ENCODE assay signal across 13 mouse cellular contexts in the genomic region with DNA sequence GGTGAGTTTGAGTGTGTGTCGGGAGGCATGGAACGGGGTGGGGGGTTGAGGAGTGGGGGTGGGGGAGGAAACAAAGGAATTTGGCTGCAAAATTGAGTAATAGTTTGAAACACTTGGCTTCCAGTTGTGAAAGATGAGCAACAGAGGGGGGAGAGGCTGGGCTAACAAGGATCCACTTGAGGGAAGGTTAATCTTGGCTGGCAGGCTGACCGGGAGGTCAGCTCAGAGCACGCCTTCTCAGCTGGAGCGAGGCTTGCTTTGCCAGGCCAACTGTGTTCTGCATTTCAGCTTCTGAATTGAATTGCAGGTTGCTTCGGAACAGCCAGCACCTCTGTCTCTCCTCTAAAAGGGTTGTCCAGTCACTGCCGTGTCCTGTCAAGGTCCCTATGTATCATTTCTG. TPM values are rescaled to one million over a fixed set of nuclear protein-coding genes. Genes with fewer than 3 reads are reported as not detected.
DNase-seq lines count a peak whose midpoint lies in the region; ATAC-seq and TF ChIP-seq lines count a peak whose summit lies in the region.
"Had no signal": no experiment of that assay in that cellular context is flagged by ENCODE, and none has a peak within 500 bp of the region (broad histone marks: within the 10 kb centered on the region; RNA-seq: fewer than 3 reads in every experiment).

No protein-coding gene starts in this region.

- WGBS in liver, adult 2 months, result 35% methylated on average over 7 of the region's 7 CpGs
- WGBS in liver, embryonic 12.5 days (ENCODE audit: insufficient replicate concordance), result 47% methylated on average over 7 of the region's 7 CpGs
- 42% methylated on average over 7 of the region's 7 CpGs for WGBS in limb, embryonic 14.5 days

- no peaks in the 10 kb centered on the region for H3K36me3 ChIP-seq in liver, adult 2 months (ENCODE audit: control insufficient read depth, insufficient read depth, low read length)
- H3K36me3 ChIP-seq in liver, embryonic 12.5 days, result no peaks in the 10 kb centered on the region
- no peaks in the 10 kb centered on the region for H3K36me3 ChIP-seq in limb, embryonic 14.5 days (ENCODE audit: control insufficient read depth, insufficient read depth, low read length)

- no peak overlapping the region for H3K9ac ChIP-seq in liver, adult 2 months (ENCODE audit: low read depth, low read length)
- H3K9ac ChIP-seq in liver, embryonic 12.5 days, result no peak overlapping the region
- no peak overlapping the region for H3K9ac ChIP-seq in limb, embryonic 14.5 days (ENCODE audit: low read depth, low read length, severe bottlenecking)

- TF ChIP-seq POLR2A in liver, adult 2 months (IDR thresholded peaks at IDR 0.05; ENCODE audit: extremely low read depth, insufficient read depth, low read length), result no peak
- TF ChIP-seq POLR2A in limb, embryonic 14.5 days (IDR thresholded peaks at IDR 0.05; ENCODE audit: borderline replicate concordance, extremely low read depth, insufficient read depth, insufficient read length), result no peak

- H3K4me2 ChIP-seq in liver, embryonic 12.5 days, result no peak overlapping the region
- H3K4me2 ChIP-seq in limb, embryonic 14.5 days (replicated peaks; ENCODE audit: low read depth, low read length, severe bottlenecking), result no peak overlapping the region

- H3K27me3 ChIP-seq in liver, adult 2 months (ENCODE audit: control insufficient read depth, insufficient read depth, low read length), result no peaks in the 10 kb centered on the region; the same call in 1 of the 2 replicates
- H3K27me3 ChIP-seq in liver, embryonic 12.5 days (replicated peaks), result peaks cover 9% of the 10 kb centered on the region
- peaks cover 8% of the 10 kb centered on the region; the same call in 1 of the 2 replicates for H3K27me3 ChIP-seq in limb, embryonic 14.5 days (ENCODE audit: control insufficient read depth, insufficient read depth, low read length)

- H3K79me2 ChIP-seq in liver, adult 2 months (ENCODE audit: control insufficient read depth, insufficient read depth, low read length), result no peaks in the 10 kb centered on the region; the same call in 1 of the 2 replicates

- no peak overlapping the region for H3K4me3 ChIP-seq in liver, adult 2 months (ENCODE audit: insufficient read depth, low read depth, low read length)
- no peak overlapping the region for H3K4me3 ChIP-seq in liver, embryonic 12.5 days
- no peak overlapping the region for H3K4me3 ChIP-seq in limb, embryonic 14.5 days (replicated peaks; ENCODE audit: low read length)

- peak; percentile 13 for DNase-seq in adrenal gland, postnatal 14 days
- no peak for DNase-seq in adrenal gland, postnatal 36 days
- DNase-seq in liver, adult 2 months (ENCODE audit: extremely low read depth, low read depth, low spot score), result peak; percentile 68
- DNase-seq in embryo, embryonic 11 days, result peak; percentile 52
- peak; percentile 24 for DNase-seq in limb, embryonic 14.5 days (ENCODE audit: low spot score)
- no peak for DNase-seq in yolk sac, embryonic 10.5 days (ENCODE audit: low spot score)
- DNase-seq: adrenal gland, adult 8-10 months; cerebellum, adult 9-10 months; layer of hippocampus, postnatal 36 days had no signal

- no peak for TF ChIP-seq CTCF in liver, adult 2 months (IDR thresholded peaks at IDR 0.05; ENCODE audit: low read depth, low read length)

- no peaks in the 10 kb centered on the region for H3K9me3 ChIP-seq in liver, embryonic 12.5 days (replicated peaks)
- no peaks in the 10 kb centered on the region for H3K9me3 ChIP-seq in limb, embryonic 14.5 days (ENCODE audit: control insufficient read depth, low read length)

- ATAC-seq in liver, embryonic 12.5 days, result no peak
- ATAC-seq in limb, embryonic 14.5 days (ENCODE audit: low FRiP score, low read depth), result no peak
- ATAC-seq in megakaryocyte, adult 5-6 weeks (ENCODE audit: poor library complexity, severe bottlenecking), result no peak

- peaks cover 6% of the 10 kb centered on the region; the same call in 1 of the 2 replicates for H3K4me1 ChIP-seq in liver, adult 2 months (ENCODE audit: control insufficient read depth, insufficient read depth, low read length)
- no peaks in the 10 kb centered on the region for H3K4me1 ChIP-seq in liver, embryonic 12.5 days
- H3K4me1 ChIP-seq in limb, embryonic 14.5 days (ENCODE audit: control insufficient read depth, insufficient read depth, low read length), result 0 out of 2 replicates have a peak, but pooled peaks cover 2% of the 10 kb centered on the region

- no peak overlapping the region for H3K27ac ChIP-seq in liver, adult 2 months (replicated peaks; ENCODE audit: insufficient read depth, low read depth, low read length)
- no peak overlapping the region for H3K27ac ChIP-seq in liver, embryonic 12.5 days
- H3K27ac ChIP-seq in limb, embryonic 14.5 days (replicated peaks; ENCODE audit: low read depth, low read length), result no peak overlapping the region

RNA-seq across cellular contexts. Expression of gene Lgr5, which starts 8.1 kb away (rescaled TPM):
- 21.4 and 23.7 TPM in 2 replicates for total RNA-seq in adrenal gland, postnatal 14 days (2021)
- 10 to 100 TPM; 16.7 to 18.4 TPM for total RNA-seq in adrenal gland, postnatal 36 days (2021)
- total RNA-seq in liver, adult 2 months (2014; rRNA removed), result 3.2 and 3.6 TPM in 2 replicates
- 3.4 and 5.2 TPM in 2 replicates for polyA plus RNA-seq in liver, adult 2 months (2012; rRNA removed)
- polyA plus RNA-seq in liver, embryonic 12.5 days (2016; fragmentation: Nextera tagmentation; extraction: Ambion mirVana), result 2.7 and 3.9 TPM in 2 replicates
- polyA plus RNA-seq in limb, embryonic 14.5 days (2012; rRNA removed), result 12.2 and 15.2 TPM in 2 replicates
- polyA plus RNA-seq in limb, embryonic 14.5 days (2014; fragmentation: Nextera tagmentation; extraction: Ambion mirVana), result 9.6 and 15.8 TPM in 2 replicates
- not detected in 2 replicates for total RNA-seq in megakaryocyte, adult 5-6 weeks (2015)
- 0.11 and 1.3 TPM in 2 replicates for total RNA-seq in megakaryocyte, adult 5-6 weeks (2017)
- total RNA-seq: granulocyte monocyte progenitor cell, adult 5-6 weeks had no signal

RNA-seq across cellular contexts. Expression of gene A930009A15Rik, which starts 9.7 kb away (rescaled TPM):
- not detected in 2 replicates for total RNA-seq in adrenal gland, postnatal 14 days (2021)
- not detected for total RNA-seq in adrenal gland, postnatal 36 days (2021)
- total RNA-seq in liver, adult 2 months (2014; rRNA removed), result not detected in 2 replicates
- not detected in 2 replicates for polyA plus RNA-seq in liver, adult 2 months (2012; rRNA removed)
- polyA plus RNA-seq in liver, embryonic 12.5 days (2016; fragmentation: Nextera tagmentation; extraction: Ambion mirVana), result not detected in 2 replicates
- polyA plus RNA-seq in limb, embryonic 14.5 days (2012; rRNA removed), result not detected in 2 replicates
- not detected in 2 replicates for polyA plus RNA-seq in limb, embryonic 14.5 days (2014; fragmentation: Nextera tagmentation; extraction: Ambion mirVana)
- not detected in 2 replicates for total RNA-seq in megakaryocyte, adult 5-6 weeks (2015)
- total RNA-seq in megakaryocyte, adult 5-6 weeks (2017), result not detected in 2 replicates
- total RNA-seq: adrenal gland, adult 8-10 months; granulocyte monocyte progenitor cell, adult 5-6 weeks had no signal
- polyA plus RNA-seq: lung, embryonic 16.5 days had no signal

Comparison
In these comparisons a context has a peak if more than half of its experiments do, and no peak if none do; other contexts are left out.
1. DNase-seq: peak in adrenal gland, postnatal 14 days (single experiment), liver, adult 2 months (single experiment), embryo, embryonic 11 days (single experiment) and limb, embryonic 14.5 days (single experiment); none in adrenal gland, postnatal 36 days (0 of 2) and yolk sac, embryonic 10.5 days (single experiment).